Mouse (Mus musculus): Measurements from ENCODE around the gene Rnf39.

DNA sequence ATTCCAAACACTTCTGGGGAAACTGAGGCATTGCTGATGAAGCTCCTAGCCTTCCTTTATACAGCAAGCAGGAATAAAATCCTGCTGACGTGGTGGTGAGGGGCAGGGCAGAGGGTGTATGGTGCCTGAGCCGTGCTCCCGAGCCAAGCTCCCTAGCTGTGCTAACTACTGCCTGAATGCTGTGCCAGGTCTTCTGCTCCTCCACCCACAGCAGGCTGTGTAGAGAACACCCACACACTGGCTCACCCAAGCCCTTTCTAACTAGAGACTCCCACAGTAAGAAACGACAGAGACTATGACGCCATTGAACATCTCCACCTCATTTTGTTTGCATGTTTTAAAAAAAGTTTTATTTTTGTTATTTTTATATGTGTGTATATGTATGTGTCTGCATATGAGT is 42.7 kb upstream of the Rnf39 start:
- TF ChIP-seq CTCF (IDR thresholded peaks at IDR 0.05; ENCODE audit: control insufficient read depth, insufficient read depth, low read length) (no peak), POLR2A (IDR thresholded peaks at IDR 0.05; ENCODE audit: borderline replicate concordance, control insufficient read depth, low read depth, low read length) (no peak)

All from bone marrow, adult 2 months (tissue).